Mouse (Mus musculus) hindbrain, embryonic 16.5 days (tissue): ENCODE measurements around the gene 1190005I06Rik. TPM values are rescaled to one million over a fixed set of nuclear protein-coding genes. Genes with fewer than 3 reads are reported as not detected.

Experiments
- ATAC-seq: fragments of 200-750 bp; cut with Nextera tagmentation; 2 replicates; pipeline ENCODE4 v1.8.0; 2017; ENCODE audit warnings: moderate TSS enrichment, moderate library complexity
- H3K27ac ChIP-seq: fragments of 300-500 bp; sonication (generic); 2 replicates; pipeline ENCODE4 v1.5.1; 2014; ENCODE audit warnings: low read depth, mild to moderate bottlenecking, control low read depth, low read length, moderate library complexity
- H3K27me3 ChIP-seq: fragments of 300-500 bp; sonication (generic); replicated peaks from 2 replicates; pipeline ENCODE4 v1.6.1; 2014; ENCODE audit warnings: low read length; ENCODE audit not compliant: control insufficient read depth, insufficient read depth
- H3K36me3 ChIP-seq: fragments of 300-500 bp; sonication (generic); 2 replicates; pipeline ENCODE4 v1.6.1; 2014; ENCODE audit warnings: mild to moderate bottlenecking, low read length, moderate library complexity, mixed read lengths; ENCODE audit not compliant: control insufficient read depth, insufficient read depth
- H3K4me1 ChIP-seq: fragments of 300-500 bp; sonication (generic); 2 replicates; pipeline ENCODE4 v1.6.1; 2014; ENCODE audit warnings: low read depth, low read length; ENCODE audit not compliant: control insufficient read depth, insufficient read depth
- H3K4me2 ChIP-seq: fragments of 300-500 bp; sonication (generic); 2 replicates; pipeline ENCODE4 v1.6.1; 2014; ENCODE audit warnings: mild to moderate bottlenecking, low read length, control low read depth, moderate library complexity
- H3K4me3 ChIP-seq: fragments of 300-500 bp; sonication (generic); 2 replicates; pipeline ENCODE4 v1.5.1; 2014; ENCODE audit warnings: mild to moderate bottlenecking, low read length, control low read depth, moderate library complexity
- H3K9ac ChIP-seq: fragments of 300-500 bp; sonication (generic); 2 replicates; pipeline ENCODE4 v1.6.1; 2014; ENCODE audit warnings: low read depth, mild to moderate bottlenecking, control low read depth, low read length, moderate library complexity
- H3K9me3 ChIP-seq: fragments of 300-500 bp; sonication (generic); 2 replicates; pipeline ENCODE4 v1.6.1; 2014; ENCODE audit warnings: mild to moderate bottlenecking, low read length, moderate library complexity; ENCODE audit not compliant: control insufficient read depth
- WGBS: fragments of 180-500 bp; shearing (Covaris S2); extraction: QIAGEN DNeasy Blood & Tissue Kit; methylation state at CpG from one replicate; pipeline ENCODE4 v1.1.7; 2014; 5-methylcytosine and 5-hydroxymethylcytosine counted together
- polyA plus RNA-seq: library from polyadenylated mRNA; unstranded; fragments of >200 nt; fragmentation: Nextera tagmentation; extraction: Ambion mirVana; gene quantifications from 2 replicates; pipeline ENCODE4 v1.2.1, GENCODE M21; 2015

1190005I06Rik gene
- 18.3 and 20.5 TPM in 2 replicates for polyA plus RNA-seq

- Histone ChIP-seq H3K9me3 (no peaks in the 10 kb centered on the region), H3K27me3 (no peaks in the 10 kb centered on the region), H3K9ac (no peak within 1 kb of the TSS), H3K4me1 (no peaks in the 10 kb centered on the region; the same call in 1 of the 2 replicates), H3K4me3 (no peak within 1 kb of the TSS), H3K4me2 (no peak within 1 kb of the TSS), H3K27ac (no peak within 1 kb of the TSS), H3K36me3 (no peaks in the 10 kb centered on the region)
- ATAC-seq, result no peak
- 61% methylated on average over 7 of the region's 7 CpGs for WGBS
These were observed at the start of gene 1190005I06Rik for GRCm38 (mm10) chr8:120647532-120647931. TSS of gene 1190005I06Rik (minus strand) at chr8:120647632.

GRCm38 (mm10) chr8:120696401-120697153 is 49.1 kb upstream of the 1190005I06Rik start:
- no peak for ATAC-seq
- H3K9me3 ChIP-seq, result no peaks in the 10 kb centered on the region
- H3K27ac ChIP-seq, result no peak overlapping the region
- no peak overlapping the region for H3K9ac ChIP-seq
- 43% methylated on average over 13 of the region's 13 CpGs for WGBS
- no peaks in the 10 kb centered on the region for H3K27me3 ChIP-seq
- H3K4me2 ChIP-seq, result no peak overlapping the region
- peaks cover 6% of the 10 kb centered on the region for H3K4me1 ChIP-seq
- H3K4me3 ChIP-seq, result no peak overlapping the region
- no peaks in the 10 kb centered on the region for H3K36me3 ChIP-seq

GRCm38 (mm10) chr8:120693861-120694493 is 46.5 kb upstream of the 1190005I06Rik start:
- H3K4me3 ChIP-seq, result no peak overlapping the region
- peaks cover 6% of the 10 kb centered on the region for H3K4me1 ChIP-seq
- no peaks in the 10 kb centered on the region for H3K9me3 ChIP-seq
- 54% methylated on average over 22 of the region's 22 CpGs for WGBS
- H3K9ac ChIP-seq, result no peak overlapping the region
- ATAC-seq, result no peak
- H3K36me3 ChIP-seq, result no peaks in the 10 kb centered on the region
- no peaks in the 10 kb centered on the region for H3K27me3 ChIP-seq
- H3K27ac ChIP-seq, result no peak overlapping the region
- H3K4me2 ChIP-seq, result no peak overlapping the region

- 73% methylated on average over 4 of the region's 4 CpGs for WGBS
- peaks cover 6% of the 10 kb centered on the region for H3K4me1 ChIP-seq
- H3K36me3 ChIP-seq, result no peaks in the 10 kb centered on the region
- H3K9ac ChIP-seq, result no peak overlapping the region
- no peak overlapping the region for H3K27ac ChIP-seq
- H3K4me2 ChIP-seq, result no peak overlapping the region
- H3K9me3 ChIP-seq, result no peaks in the 10 kb centered on the region
- ATAC-seq, result no peak
- no peak overlapping the region for H3K4me3 ChIP-seq
- no peaks in the 10 kb centered on the region for H3K27me3 ChIP-seq
These were observed 45.5 kb upstream of the 1190005I06Rik start for GRCm38 (mm10) chr8:120692934-120693333.

GRCm38 (mm10) chr8:120688511-120688910 is 41.1 kb upstream of the 1190005I06Rik start:
- no peak for ATAC-seq
- Histone ChIP-seq H3K36me3 (no peaks in the 10 kb centered on the region), H3K4me1 (no peaks in the 10 kb centered on the region), H3K27me3 (no peaks in the 10 kb centered on the region), H3K27ac (no peak overlapping the region), H3K9me3 (no peaks in the 10 kb centered on the region), H3K4me3 (no peak overlapping the region), H3K9ac (no peak overlapping the region), H3K4me2 (no peak overlapping the region)
- WGBS, result 86% methylated on average over 7 of the region's 7 CpGs

GRCm38 (mm10) chr8:120687786-120688185 is 40.4 kb upstream of the 1190005I06Rik start:
- Histone ChIP-seq H3K4me2 (no peak overlapping the region), H3K4me3 (no peak overlapping the region), H3K9ac (no peak overlapping the region), H3K27me3 (no peaks in the 10 kb centered on the region), H3K36me3 (no peaks in the 10 kb centered on the region), H3K9me3 (no peaks in the 10 kb centered on the region), H3K27ac (no peak overlapping the region), H3K4me1 (no peaks in the 10 kb centered on the region)
- 68% methylated on average over 8 of the region's 8 CpGs for WGBS
- ATAC-seq, result no peak

GRCm38 (mm10) chr8:120686576-120686975 is 39.1 kb upstream of the 1190005I06Rik start:
- no peak overlapping the region for H3K4me3 ChIP-seq
- H3K4me2 ChIP-seq, result no peak overlapping the region
- H3K4me1 ChIP-seq, result no peaks in the 10 kb centered on the region
- ATAC-seq, result no peak
- H3K27me3 ChIP-seq, result no peaks in the 10 kb centered on the region
- no peaks in the 10 kb centered on the region for H3K9me3 ChIP-seq
- H3K9ac ChIP-seq, result no peak overlapping the region
- H3K27ac ChIP-seq, result no peak overlapping the region
- 83% methylated on average over 5 of the region's 5 CpGs for WGBS
- no peaks in the 10 kb centered on the region for H3K36me3 ChIP-seq

GRCm38 (mm10) chr8:120686051-120686450 is 38.6 kb upstream of the 1190005I06Rik start:
- Histone ChIP-seq H3K27me3 (no peaks in the 10 kb centered on the region), H3K4me3 (no peak overlapping the region), H3K4me1 (no peaks in the 10 kb centered on the region), H3K4me2 (no peak overlapping the region), H3K36me3 (no peaks in the 10 kb centered on the region), H3K27ac (no peak overlapping the region), H3K9ac (no peak overlapping the region), H3K9me3 (no peaks in the 10 kb centered on the region)
- ATAC-seq, result no peak
- WGBS, result 87% methylated on average over 13 of the region's 13 CpGs

GRCm38 (mm10) chr8:120685591-120685990 is 38.2 kb upstream of the 1190005I06Rik start:
- Histone ChIP-seq H3K27ac (no peak overlapping the region), H3K9ac (no peak overlapping the region), H3K27me3 (no peaks in the 10 kb centered on the region), H3K4me3 (no peak overlapping the region), H3K9me3 (no peaks in the 10 kb centered on the region), H3K36me3 (no peaks in the 10 kb centered on the region), H3K4me1 (no peaks in the 10 kb centered on the region), H3K4me2 (no peak overlapping the region)
- no peak for ATAC-seq
- 76% methylated on average over 8 of the region's 8 CpGs for WGBS
